Mouse (Mus musculus) myocyte (in vitro differentiated cells): ENCODE data around the gene Lexm. TPM values are rescaled to one million over a fixed set of nuclear protein-coding genes. Genes with fewer than 3 reads are reported as not detected.

Source experiments
- H3K27me3 ChIP-seq: one replicate; pipeline ENCODE4 v1.6.1; 2011; ENCODE audit not compliant: control insufficient read depth, insufficient read depth, insufficient read length
- H3K36me3 ChIP-seq: one replicate; pipeline ENCODE4 v1.6.1; 2011; ENCODE audit not compliant: control insufficient read depth, insufficient read depth
- H3K4me2 ChIP-seq: one replicate; pipeline ENCODE4 v1.6.1; 2011; ENCODE audit warnings: low read depth, control low read depth
- H3K4me3 ChIP-seq: one replicate; pipeline ENCODE4 v1.5.1; 2011; ENCODE audit warnings: mild to moderate bottlenecking, control low read depth, moderate library complexity
- H3K79me2 ChIP-seq: one replicate; pipeline ENCODE4 v1.6.1; 2011; ENCODE audit not compliant: control insufficient read depth, insufficient read depth
- H3ac ChIP-seq: one replicate; pipeline ENCODE4 v1.6.1; 2011; ENCODE audit not compliant: control insufficient read depth, insufficient read length
- CEBPB ChIP-seq: IDR thresholded peaks from 2 replicates; pipeline ENCODE4 v1.6.1; 2011; ENCODE audit warnings: mild to moderate bottlenecking, moderate library complexity; ENCODE audit not compliant: poor library complexity, insufficient read depth, severe bottlenecking
- E2F4 ChIP-seq: IDR thresholded peaks from one replicate; pipeline ENCODE4 v1.6.1; 2011; ENCODE audit warnings: mild to moderate bottlenecking, control low read depth, moderate library complexity; ENCODE audit not compliant: insufficient read depth
- MAX ChIP-seq: IDR thresholded peaks from one replicate; pipeline ENCODE4 v1.6.1; 2011; ENCODE audit warnings: low read depth, mild to moderate bottlenecking, control low read depth
- MYOD1 ChIP-seq, 3 experiments: IDR thresholded peaks; one replicate each; pipeline ENCODE4 v1.6.1; 2011; ENCODE audit warnings: control low read depth in 2 of 3, low read depth in 2 of 3, mild to moderate bottlenecking in 2 of 3, moderate library complexity in 1 of 3; ENCODE audit not compliant: insufficient read length in 2 of 3, control insufficient read depth in 1 of 3
- MYOG ChIP-seq, 3 experiments: IDR thresholded peaks; one replicate each; pipeline ENCODE4 v1.6.1; 2011; ENCODE audit warnings: control low read depth in 2 of 3, low read depth in 2 of 3, mild to moderate bottlenecking in 2 of 3; ENCODE audit not compliant: insufficient read length in 2 of 3, control insufficient read depth in 1 of 3, insufficient read depth in 1 of 3
- POLR2A ChIP-seq: IDR thresholded peaks from one replicate; pipeline ENCODE4 v1.6.1; 2011; ENCODE audit warnings: low read depth, mild to moderate bottlenecking, control low read depth, moderate library complexity; ENCODE audit not compliant: insufficient read length
- POLR2AphosphoS2 ChIP-seq: IDR thresholded peaks from one replicate; pipeline ENCODE4 v1.6.1; 2011; ENCODE audit warnings: low read depth, control low read depth; ENCODE audit not compliant: insufficient read length
- REST ChIP-seq: IDR thresholded peaks from one replicate; pipeline ENCODE4 v1.6.1; 2011; ENCODE audit warnings: mild to moderate bottlenecking, control low read depth, moderate library complexity; ENCODE audit not compliant: insufficient read depth, insufficient read length
- SRF ChIP-seq: IDR thresholded peaks from one replicate; pipeline ENCODE4 v1.6.1; 2011; ENCODE audit warnings: low read depth; ENCODE audit not compliant: control insufficient read depth, insufficient read length
- TCF12 ChIP-seq: IDR thresholded peaks from one replicate; pipeline ENCODE4 v1.6.1; 2011; ENCODE audit warnings: mild to moderate bottlenecking, control low read depth; ENCODE audit not compliant: poor library complexity, insufficient read depth, severe bottlenecking
- TCF3 ChIP-seq: IDR thresholded peaks from one replicate; pipeline ENCODE4 v1.6.1; 2011; ENCODE audit warnings: low read depth, control low read depth; ENCODE audit not compliant: insufficient read length
- USF1 ChIP-seq: IDR thresholded peaks from one replicate; pipeline ENCODE4 v1.6.1; 2011; ENCODE audit warnings: low read depth, mild to moderate bottlenecking, control low read depth, moderate library complexity
- polyA plus RNA-seq: library from polyadenylated mRNA; unstranded; fragments of >200 nt; fragmentation: generic; extraction: Trizol; gene quantifications from one replicate; pipeline ENCODE4 v1.2.1, GENCODE M21; 2012; ENCODE audit warnings: missing spikeins

Gene Lexm
- polyA plus RNA-seq, 1 experiment: not detected

GRCm38 (mm10) chr4:106613105-106613504 is 3.9 kb downstream of the Lexm start:
- Histone ChIP-seq H3K79me2 (no peaks in the 10 kb centered on the region), H3K27me3 (no peaks in the 10 kb centered on the region), H3ac (no peak overlapping the region), H3K4me2 (no peak overlapping the region), H3K4me3 (no peak overlapping the region), H3K36me3 (no peaks in the 10 kb centered on the region)
- no peak for TF ChIP-seq CEBPB
- no peak for TF ChIP-seq MYOD1 (IDR thresholded peaks at IDR 0.05; ENCODE audit: control insufficient read depth in 1 of 3, insufficient read length in 2 of 3, low read depth in 2 of 3)
- TF ChIP-seq MAX: no peak
- no peak for TF ChIP-seq SRF
- TF ChIP-seq USF1: no peak
- TF ChIP-seq TCF12: no peak
- no peak for TF ChIP-seq TCF3
- TF ChIP-seq POLR2AphosphoS2: no peak

GRCm38 (mm10) chr4:106607905-106608304 is 9.1 kb downstream of the Lexm start:
- no peak overlapping the region for H3K4me3 ChIP-seq
- H3ac ChIP-seq: no peak overlapping the region
- TF ChIP-seq SRF (no peak), MYOG (IDR thresholded peaks at IDR 0.05; ENCODE audit: control insufficient read depth in 1 of 3, insufficient read depth in 1 of 3, insufficient read length in 2 of 3, low read depth in 2 of 3) (no peak), REST (no peak), MYOD1 (IDR thresholded peaks at IDR 0.05; ENCODE audit: control insufficient read depth in 1 of 3, insufficient read length in 2 of 3, low read depth in 2 of 3) (no peak), TCF3 (no peak), POLR2A (no peak), MAX (no peak), POLR2AphosphoS2 (no peak), E2F4 (no peak)
- no peaks in the 10 kb centered on the region for H3K27me3 ChIP-seq
- H3K36me3 ChIP-seq: no peaks in the 10 kb centered on the region
- H3K79me2 ChIP-seq: no peaks in the 10 kb centered on the region
- no peak overlapping the region for H3K4me2 ChIP-seq

GRCm38 (mm10) chr4:106606639-106607554 is 10.1 kb downstream of the Lexm start:
- H3ac ChIP-seq: no peak overlapping the region
- H3K79me2 ChIP-seq: no peaks in the 10 kb centered on the region
- no peaks in the 10 kb centered on the region for H3K36me3 ChIP-seq
- H3K27me3 ChIP-seq: no peaks in the 10 kb centered on the region
- no peak overlapping the region for H3K4me3 ChIP-seq
- no peak overlapping the region for H3K4me2 ChIP-seq
- TF ChIP-seq REST: no peak
- no peak for TF ChIP-seq MAX
- no peak for TF ChIP-seq MYOD1 (IDR thresholded peaks at IDR 0.05; ENCODE audit: control insufficient read depth in 1 of 3, insufficient read length in 2 of 3, low read depth in 2 of 3)
- no peak for TF ChIP-seq POLR2AphosphoS2
- TF ChIP-seq MYOG (IDR thresholded peaks at IDR 0.05; ENCODE audit: control insufficient read depth in 1 of 3, insufficient read depth in 1 of 3, insufficient read length in 2 of 3, low read depth in 2 of 3): no peak

- Histone ChIP-seq H3K36me3 (no peaks in the 10 kb centered on the region), H3K79me2 (no peaks in the 10 kb centered on the region), H3K27me3 (no peaks in the 10 kb centered on the region), H3ac (no peak overlapping the region), H3K4me3 (no peak overlapping the region), H3K4me2 (no peak overlapping the region)
- no peak for TF ChIP-seq POLR2A
- no peak for TF ChIP-seq USF1
- no peak for TF ChIP-seq MYOD1 (IDR thresholded peaks at IDR 0.05; ENCODE audit: control insufficient read depth in 1 of 3, insufficient read length in 2 of 3, low read depth in 2 of 3)
- no peak for TF ChIP-seq MAX
- TF ChIP-seq E2F4: no peak
- TF ChIP-seq TCF3: no peak
- no peak for TF ChIP-seq REST
- TF ChIP-seq CEBPB: no peak
- TF ChIP-seq TCF12: no peak
- no peak for TF ChIP-seq POLR2AphosphoS2
- no peak for TF ChIP-seq SRF
- TF ChIP-seq MYOG (IDR thresholded peaks at IDR 0.05; ENCODE audit: control insufficient read depth in 1 of 3, insufficient read depth in 1 of 3, insufficient read length in 2 of 3, low read depth in 2 of 3): no peak
Measured at GRCm38 (mm10) chr4:106600770-106601169, 16.3 kb downstream of the Lexm start.

- Histone ChIP-seq H3K79me2 (no peaks in the 10 kb centered on the region), H3K27me3 (no peaks in the 10 kb centered on the region), H3K4me2 (no peak overlapping the region), H3ac (no peak overlapping the region), H3K36me3 (no peaks in the 10 kb centered on the region), H3K4me3 (no peak overlapping the region)
- TF ChIP-seq POLR2A (no peak), USF1 (no peak), MYOG (IDR thresholded peaks at IDR 0.05; ENCODE audit: control insufficient read depth in 1 of 3, insufficient read depth in 1 of 3, insufficient read length in 2 of 3, low read depth in 2 of 3) (no peak), TCF12 (no peak), MYOD1 (IDR thresholded peaks at IDR 0.05; ENCODE audit: control insufficient read depth in 1 of 3, insufficient read length in 2 of 3, low read depth in 2 of 3) (no peak), E2F4 (no peak), MAX (no peak), TCF3 (no peak), REST (no peak), CEBPB (no peak), SRF (no peak), POLR2AphosphoS2 (no peak)
Measured at GRCm38 (mm10) chr4:106599415-106599814, 17.6 kb downstream of the Lexm start.
